Mouse (Mus musculus) embryonic fibroblast, embryonic 13.5 days (primary cell): ENCODE measurements around the gene Casp3.

Source experiments
- CTCF ChIP-seq: IDR thresholded peaks from 2 replicates; pipeline ENCODE4 v1.5.1; 2011; ENCODE audit warnings: mild to moderate bottlenecking, control low read depth, low read length, moderate library complexity, borderline replicate concordance; ENCODE audit not compliant: insufficient read depth
- POLR2A ChIP-seq: IDR thresholded peaks from 2 replicates; pipeline ENCODE4 v1.6.1; 2011; ENCODE audit warnings: low read depth, mild to moderate bottlenecking, control low read depth, low read length, moderate library complexity

DNA sequence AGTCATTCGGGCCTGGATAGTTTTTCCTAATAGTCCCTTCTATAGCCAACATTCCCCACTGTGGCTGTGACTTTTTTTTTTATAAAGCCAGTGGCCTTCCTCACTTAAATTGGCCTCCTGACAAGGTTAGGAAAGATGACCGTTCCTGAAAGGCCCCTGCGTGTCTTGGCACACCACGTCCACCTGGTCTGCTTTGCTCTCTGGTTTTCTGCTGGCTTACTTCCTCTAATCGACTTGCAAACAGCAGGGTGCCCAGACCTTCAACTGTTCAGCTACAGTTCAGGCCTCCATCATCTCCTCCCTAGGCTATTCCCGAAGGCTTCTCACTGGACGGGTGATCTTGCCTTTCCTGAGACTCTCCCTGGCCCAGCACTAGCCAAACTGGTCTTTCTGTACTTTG lies 10.8 kb downstream of the Casp3 start:
- no peak for TF ChIP-seq POLR2A
- no peak for TF ChIP-seq CTCF
